Mouse (Mus musculus) cortical plate, adult 2 months (tissue): Measurements from ENCODE around the gene Armc2. TPM values are rescaled to one million over a fixed set of nuclear protein-coding genes. Genes with fewer than 3 reads are reported as not detected.

Source experiments
- H3K27ac ChIP-seq: fragments of 200-500 bp; 2 replicates; pipeline ENCODE4 v1.5.1; 2012; ENCODE audit warnings: low read length, control low read depth, inconsistent platforms; ENCODE audit not compliant: insufficient read depth
- H3K4me1 ChIP-seq: fragments of 200-500 bp; 2 replicates; pipeline ENCODE4 v1.6.1; 2011; ENCODE audit warnings: low read length; ENCODE audit not compliant: control insufficient read depth, insufficient read depth
- H3K4me3 ChIP-seq: fragments of 200-500 bp; 2 replicates; pipeline ENCODE4 v1.5.1; 2011; ENCODE audit warnings: mild to moderate bottlenecking, low read length, control low read depth; ENCODE audit not compliant: insufficient read depth
- CTCF ChIP-seq: fragments of 200-500 bp; IDR thresholded peaks from 2 replicates; pipeline ENCODE4 v1.5.1; 2011; ENCODE audit warnings: mild to moderate bottlenecking, control low read depth, low read length; ENCODE audit not compliant: insufficient read depth; ENCODE audit errors: extremely low read depth
- POLR2A ChIP-seq: fragments of 200-500 bp; IDR thresholded peaks from 2 replicates; pipeline ENCODE4 v1.6.1; 2011; ENCODE audit warnings: mild to moderate bottlenecking, low read length, control low read depth; ENCODE audit not compliant: insufficient read depth; ENCODE audit errors: extremely low read depth
- polyA plus RNA-seq: library from polyadenylated mRNA; depleted of rRNA; stranded (reverse); fragments of >200 nt; gene quantifications from 2 replicates; pipeline ENCODE4 v1.2.3, GENCODE M21; 2012

The Armc2 gene
- polyA plus RNA-seq, 1 experiment, result 14.4 TPM

DNA sequence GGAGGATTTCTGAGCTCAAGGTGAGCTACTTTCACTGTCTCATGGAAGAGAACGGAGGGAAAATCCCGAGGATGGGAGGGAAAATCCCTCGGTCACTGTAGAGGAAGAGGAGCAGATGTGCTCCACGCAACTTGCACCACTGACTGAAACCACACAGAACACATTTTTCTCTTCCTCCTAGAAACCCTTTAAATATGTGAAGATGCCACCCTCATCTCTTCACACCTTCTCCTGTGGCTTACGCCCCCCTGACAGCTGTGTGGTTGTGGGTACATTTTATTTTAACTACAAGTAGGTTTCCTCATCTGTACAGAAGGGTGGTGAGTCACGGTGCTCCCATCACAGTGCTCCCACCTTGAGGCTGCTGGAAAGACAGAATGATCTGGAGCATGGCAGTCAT is 34.0 kb downstream of the Armc2 start:
- Histone ChIP-seq H3K4me1 (no peaks in the 10 kb centered on the region), H3K27ac (no peak overlapping the region), H3K4me3 (no peak overlapping the region)
- no peak for TF ChIP-seq POLR2A
- TF ChIP-seq CTCF, result no peak

DNA sequence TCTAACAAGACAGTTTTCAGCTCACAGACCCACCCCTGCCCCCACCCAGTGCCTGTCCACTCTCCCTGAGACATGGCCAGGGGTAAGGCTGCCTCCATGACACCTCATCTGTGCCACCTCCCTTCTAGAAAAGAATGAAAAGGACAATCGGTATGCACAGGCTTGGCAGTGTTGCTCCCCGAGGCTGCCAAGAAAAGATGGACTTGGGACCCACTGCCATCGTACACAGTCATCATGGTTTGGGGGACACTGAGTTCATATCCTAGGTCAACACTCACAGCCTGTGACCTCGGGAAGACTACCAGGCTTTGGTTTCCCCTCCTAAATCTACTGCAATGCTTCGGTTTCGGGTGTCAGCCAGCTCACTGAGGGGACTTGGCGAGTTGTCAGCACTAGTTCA is 35.4 kb downstream of the Armc2 start:
- TF ChIP-seq CTCF (no peak), POLR2A (no peak)
- H3K4me1 ChIP-seq, result no peaks in the 10 kb centered on the region
- no peak overlapping the region for H3K4me3 ChIP-seq
- H3K27ac ChIP-seq, result no peak overlapping the region

DNA sequence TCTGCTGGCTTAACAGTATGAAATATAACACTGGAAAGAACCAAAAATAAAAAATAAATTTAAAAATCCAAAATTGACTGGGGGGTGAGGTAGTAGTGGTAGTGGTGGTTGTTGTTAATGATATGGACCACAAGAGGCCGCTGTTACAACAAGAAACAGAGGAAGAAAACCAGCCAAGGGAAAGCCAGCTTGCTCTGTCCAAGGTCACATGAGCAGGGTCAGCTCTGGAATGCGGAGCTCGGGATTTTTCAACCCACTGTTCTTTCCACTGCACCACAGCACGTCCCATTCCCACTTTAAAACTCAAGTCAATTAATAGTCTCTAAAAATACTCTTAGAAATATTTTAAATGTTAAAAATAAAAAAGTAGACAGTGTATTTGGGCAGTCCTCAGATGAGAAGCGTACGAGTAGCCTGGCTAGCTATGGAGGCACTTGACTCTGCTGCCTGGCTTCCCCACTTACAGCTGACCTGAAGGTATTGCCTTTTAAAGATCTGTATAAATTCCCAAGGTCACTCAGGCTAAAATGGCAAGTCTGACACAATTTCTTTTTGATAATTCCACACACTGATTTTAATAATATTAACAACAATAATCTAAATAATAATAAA is 37.4 kb downstream of the Armc2 start:
- H3K4me3 ChIP-seq, result no peak overlapping the region
- no peaks in the 10 kb centered on the region for H3K4me1 ChIP-seq
- H3K27ac ChIP-seq, result no peak overlapping the region
- TF ChIP-seq CTCF (peak; percentile 67), POLR2A (no peak)

DNA sequence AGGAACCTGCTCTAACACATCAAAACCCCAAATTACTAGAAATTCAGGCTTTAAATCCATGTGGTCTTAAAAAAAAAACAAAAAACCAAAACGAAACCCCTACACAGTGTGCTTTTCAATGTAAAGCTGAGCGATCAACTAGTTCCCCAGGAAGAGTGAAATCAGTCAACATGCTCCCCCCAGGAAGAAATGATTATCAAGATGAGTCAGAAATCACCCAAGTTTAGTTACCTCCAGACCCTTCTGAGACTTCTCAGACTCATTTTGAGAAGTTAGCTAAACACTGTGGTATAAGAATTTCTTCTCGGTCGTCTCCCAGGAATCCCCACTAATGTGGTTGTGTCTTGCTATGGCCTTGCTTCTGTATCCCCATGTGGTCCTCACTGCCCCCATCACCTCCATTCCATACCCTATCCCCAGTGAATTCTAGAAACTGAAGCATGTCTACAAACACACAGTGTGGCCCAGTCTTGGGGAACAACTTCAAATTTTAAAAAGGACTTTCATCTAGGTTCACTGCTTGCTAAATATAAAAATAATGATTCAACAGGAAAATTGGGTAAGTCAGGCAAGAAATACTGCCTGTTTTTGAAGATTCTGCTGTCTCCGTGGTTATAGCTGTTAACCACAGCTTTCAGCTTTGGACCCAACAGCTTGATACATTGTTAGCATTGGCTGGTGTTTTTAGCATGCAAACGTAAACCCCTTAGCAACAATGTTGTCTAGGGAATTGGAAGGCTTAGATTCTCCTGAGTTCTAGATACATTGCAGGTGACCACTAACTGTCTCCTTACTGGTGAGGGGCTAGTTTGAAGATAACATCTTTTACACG is 39.6 kb downstream of the Armc2 start:
- TF ChIP-seq POLR2A (no peak), CTCF (no peak)
- H3K4me1 ChIP-seq, result no peaks in the 10 kb centered on the region
- no peak overlapping the region for H3K27ac ChIP-seq
- H3K4me3 ChIP-seq, result no peak overlapping the region

DNA sequence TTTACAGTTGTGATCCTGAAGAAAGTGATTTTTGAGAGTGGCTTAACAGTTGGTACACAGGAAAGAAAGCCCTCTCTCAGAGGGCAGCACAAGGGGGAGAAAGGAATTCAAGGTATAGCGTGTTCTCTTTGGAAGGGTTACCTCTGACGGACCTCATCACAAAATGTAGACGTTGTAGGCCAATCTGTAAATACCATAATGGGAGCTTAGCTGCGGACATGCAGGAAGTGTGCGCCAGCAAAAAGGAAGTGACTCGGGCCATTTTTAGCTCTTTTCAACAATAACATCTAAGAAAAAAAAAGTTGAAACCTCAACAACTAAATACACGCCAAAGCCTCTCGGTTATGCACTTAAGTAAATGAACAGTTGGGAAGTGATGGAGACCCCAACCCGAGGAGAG is 45.6 kb downstream of the Armc2 start:
- H3K4me3 ChIP-seq, result no peak overlapping the region
- no peak for TF ChIP-seq CTCF
- no peak for TF ChIP-seq POLR2A
- H3K27ac ChIP-seq, result no peak overlapping the region
- H3K4me1 ChIP-seq, result no peaks in the 10 kb centered on the region

DNA sequence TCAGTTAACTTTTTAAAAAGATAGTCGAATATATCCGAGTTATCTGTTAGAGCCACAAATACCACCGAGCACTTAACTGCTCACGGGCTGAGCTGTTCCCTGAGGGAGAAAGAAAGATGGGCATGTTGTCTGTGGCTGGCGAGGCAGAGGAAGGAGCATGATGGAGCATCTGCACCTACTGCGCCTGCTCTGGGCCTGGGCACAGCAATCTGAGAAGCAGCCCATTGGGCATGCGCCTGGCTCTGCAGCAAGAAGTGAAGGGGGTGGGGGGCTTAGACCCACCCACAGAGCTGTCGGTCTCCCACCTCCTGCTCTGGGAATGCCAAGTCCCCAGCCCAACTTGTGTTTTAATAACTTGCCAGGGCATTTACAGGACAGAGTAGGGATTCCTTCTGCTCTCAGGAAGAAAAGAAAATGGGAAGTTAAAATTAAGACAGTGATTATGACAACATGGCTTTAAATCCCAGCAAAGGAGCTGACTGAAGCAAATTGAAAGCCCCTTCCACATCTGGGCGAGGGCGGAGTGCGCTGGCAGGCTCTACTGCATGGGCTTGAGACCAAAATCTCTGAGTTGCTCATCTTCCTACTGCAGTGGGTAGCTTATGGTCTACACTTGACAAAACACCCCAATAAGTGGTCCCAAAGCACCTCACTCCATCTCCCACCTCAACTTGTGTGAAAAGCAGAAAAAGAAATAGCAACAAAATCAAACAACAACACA is 50.2 kb downstream of the Armc2 start:
- no peaks in the 10 kb centered on the region for H3K4me1 ChIP-seq
- H3K4me3 ChIP-seq, result no peak overlapping the region
- TF ChIP-seq CTCF, result no peak
- no peak for TF ChIP-seq POLR2A
- H3K27ac ChIP-seq, result no peak overlapping the region

DNA sequence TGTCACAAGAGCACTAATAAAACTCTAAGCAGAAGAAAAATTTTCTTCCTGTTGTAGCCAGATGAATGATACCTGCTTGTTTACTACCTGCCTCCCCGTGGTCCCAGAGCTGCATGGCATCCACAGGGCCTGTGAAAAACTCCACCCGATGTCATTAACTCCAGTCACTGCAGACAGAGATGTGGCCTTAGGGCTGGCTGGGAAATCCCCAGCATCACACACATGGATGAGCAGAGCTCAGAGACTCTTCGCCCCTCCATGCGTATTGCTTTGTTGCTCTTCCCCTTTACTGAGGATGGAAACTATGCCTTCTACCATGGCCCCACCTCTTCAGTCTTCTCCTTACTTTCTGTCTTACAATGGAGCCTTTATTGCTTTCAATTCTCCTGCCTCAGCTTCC is 55.5 kb downstream of the Armc2 start:
- no peak overlapping the region for H3K4me3 ChIP-seq
- H3K27ac ChIP-seq, result no peak overlapping the region
- TF ChIP-seq CTCF (no peak), POLR2A (no peak)
- no peaks in the 10 kb centered on the region for H3K4me1 ChIP-seq

DNA sequence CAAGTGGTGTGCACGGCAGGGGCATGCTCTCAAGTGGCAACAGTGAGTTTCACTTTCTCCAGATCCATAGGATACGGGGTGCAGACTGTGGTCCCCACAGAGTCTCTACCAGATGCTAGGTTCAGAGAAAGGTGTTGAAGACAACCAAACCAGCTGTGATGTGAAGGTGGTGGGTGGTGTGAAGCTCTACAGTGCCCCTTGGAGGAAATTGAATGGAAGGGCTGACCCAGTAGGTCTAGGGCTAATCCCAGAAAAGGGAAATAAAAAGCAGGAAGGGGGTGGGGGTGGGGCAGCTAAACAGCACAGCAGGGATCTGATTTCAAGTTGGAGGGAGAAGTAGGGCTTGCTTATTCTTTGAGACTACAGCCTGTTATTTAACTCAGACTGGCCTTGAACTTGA is 58.4 kb downstream of the Armc2 start:
- TF ChIP-seq CTCF, result peak; percentile 29; the same call in 1 of the 2 replicates
- no peak for TF ChIP-seq POLR2A
- H3K4me3 ChIP-seq, result no peak overlapping the region
- H3K4me1 ChIP-seq, result no peaks in the 10 kb centered on the region

DNA sequence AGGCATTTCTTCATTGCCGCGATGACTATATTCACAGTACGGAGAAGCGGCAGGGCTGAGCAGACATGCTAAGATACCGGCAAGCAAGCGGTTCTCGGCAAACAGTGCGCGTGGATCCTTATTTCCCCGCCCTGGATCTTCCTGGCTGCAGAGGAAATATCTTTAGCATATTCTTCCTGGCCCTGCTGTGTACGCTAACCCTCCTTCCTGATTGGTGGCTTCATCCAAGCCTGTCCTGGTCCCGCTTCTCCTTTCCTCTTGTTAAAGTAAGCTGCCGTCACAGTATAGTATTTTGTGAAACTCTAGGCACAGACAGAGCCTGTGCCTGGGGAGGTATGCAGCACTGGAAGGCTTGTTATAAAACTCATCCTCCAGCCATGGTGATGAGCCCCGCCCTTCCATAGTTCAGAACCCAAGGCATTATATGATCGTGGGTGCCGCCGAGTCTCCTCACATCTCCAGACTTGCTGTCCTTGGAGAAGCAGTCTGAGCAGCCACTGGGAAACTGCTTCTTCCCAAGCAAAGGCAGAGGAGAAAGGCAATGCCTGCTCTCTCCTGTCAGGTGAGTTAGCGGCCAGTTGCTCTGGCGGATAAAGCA is 59.5 kb downstream of the Armc2 start:
- no peak for TF ChIP-seq POLR2A
- TF ChIP-seq CTCF, result no peak
- no peak overlapping the region for H3K27ac ChIP-seq
- H3K4me3 ChIP-seq, result no peak overlapping the region
- H3K4me1 ChIP-seq, result no peaks in the 10 kb centered on the region

More for the DNA sequence above, 58.4 kb downstream of the Armc2 start:
- no peak overlapping the region for H3K27ac ChIP-seq
